Mouse (Mus musculus) layer of hippocampus, adult 2 months (tissue): ENCODE results near the gene Npepps. TPM values are rescaled to one million over a fixed set of nuclear protein-coding genes. Genes with fewer than 3 reads are reported as not detected.
A peak's percentile ranks its signal among the peaks of the same experiment; 100 is the strongest.
"Not testable (repeated sequence)": the region's sequence is repeated elsewhere in the genome, so short reads cannot be mapped to it uniquely, and the experiment has no call there.

Experiments used
- DNase-seq, 2 experiments: peaks; one replicate each; pipeline ENCODE4 v3.0.0; 2022; ENCODE audit warnings: low spot score in 2 of 2
- H3K27ac ChIP-seq: fragments of 200-600 bp; 2 replicates; pipeline ENCODE4 v1.8.1; 2022
- H3K4me3 ChIP-seq: fragments of 200-600 bp; 2 replicates; pipeline ENCODE4 v1.8.1; 2022; ENCODE audit warnings: mild to moderate bottlenecking
- CTCF ChIP-seq: fragments of 200-600 bp; conservative IDR thresholded peaks from 2 replicates; pipeline ENCODE4 v1.8.1; 2022; ENCODE audit warnings: antibody characterized with exemption, mild to moderate bottlenecking, moderate library complexity
- total RNA-seq, 2 experiments: library from RNA; stranded (reverse); gene quantifications; 2 replicates each; pipeline ENCODE4 v1.2.3; 2021

Npepps gene
- total RNA-seq, 2 experiments from 2014 or later, result 142 to 151 TPM

DNA sequence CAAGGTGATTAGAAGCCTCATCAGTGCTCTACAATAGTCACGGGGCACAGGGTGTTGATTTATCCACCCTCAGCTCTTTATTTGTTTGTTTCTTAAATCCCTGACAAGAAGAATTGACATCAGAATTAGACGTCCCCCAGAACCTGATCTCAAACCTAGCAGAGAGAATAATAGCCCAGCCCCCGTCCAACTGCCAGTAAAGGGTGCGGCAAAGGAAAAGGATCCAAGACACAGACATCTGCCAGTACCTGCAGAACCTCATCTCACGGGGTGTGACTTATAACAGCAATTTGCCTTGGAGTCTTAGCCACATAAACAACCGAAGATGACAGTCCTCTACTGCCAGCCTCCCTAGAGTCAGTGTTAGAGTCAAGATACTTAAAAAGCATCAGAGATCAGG lies 6.5 kb upstream of the Npepps start:
- no peak overlapping the region for H3K27ac ChIP-seq
- no peak for TF ChIP-seq CTCF
- H3K4me3 ChIP-seq, result no peak overlapping the region

DNA sequence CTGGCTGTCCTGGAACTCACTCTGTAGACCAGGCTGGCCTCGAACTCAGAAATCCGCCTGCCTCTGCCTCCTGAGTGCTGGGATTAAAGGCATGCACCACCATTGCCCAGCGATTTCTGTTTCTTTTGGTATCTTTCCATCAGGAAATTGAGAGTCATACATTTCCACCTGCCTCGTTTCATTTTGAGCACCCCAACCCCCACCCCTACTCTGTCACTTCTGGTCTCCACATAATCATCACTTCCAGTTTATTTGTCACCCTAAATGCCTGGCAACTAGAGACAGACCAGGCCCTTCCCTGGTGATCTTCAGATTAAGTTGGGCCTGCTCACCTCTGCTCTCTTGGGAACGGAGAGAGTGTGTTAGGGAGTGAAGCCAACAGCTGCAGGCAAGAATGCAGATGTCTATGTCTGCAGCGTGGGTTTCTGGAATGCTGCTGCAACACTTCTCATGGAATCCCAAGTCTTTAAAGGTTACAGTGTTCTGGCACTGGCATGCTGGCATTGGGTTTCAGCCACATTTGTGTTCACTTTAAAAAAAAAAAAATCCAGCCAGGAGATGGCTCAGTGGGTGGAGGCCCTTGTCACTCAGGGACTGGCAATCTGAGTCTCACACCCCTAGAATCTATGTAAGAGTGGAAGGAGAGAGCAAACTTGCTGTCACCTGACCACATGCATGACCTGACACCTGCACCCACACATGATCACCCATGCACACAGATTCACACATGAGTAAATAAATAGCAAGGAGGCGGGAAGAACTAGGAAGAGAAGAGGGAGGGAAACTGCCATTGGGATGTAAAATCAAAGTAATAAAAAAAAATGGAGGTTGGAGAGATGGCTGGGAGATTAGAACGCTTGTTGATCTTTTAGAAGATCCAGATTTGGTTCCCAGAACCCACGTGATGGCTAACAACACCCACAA lies 5.7 kb upstream of the Npepps start:
- TF ChIP-seq CTCF, result no peak
- no peak overlapping the region for H3K4me3 ChIP-seq
- no peak for DNase-seq
- H3K27ac ChIP-seq, result no peak overlapping the region

More for the DNA sequence above, 6.5 kb upstream of the Npepps start:
- DNase-seq, result no peak

DNA sequence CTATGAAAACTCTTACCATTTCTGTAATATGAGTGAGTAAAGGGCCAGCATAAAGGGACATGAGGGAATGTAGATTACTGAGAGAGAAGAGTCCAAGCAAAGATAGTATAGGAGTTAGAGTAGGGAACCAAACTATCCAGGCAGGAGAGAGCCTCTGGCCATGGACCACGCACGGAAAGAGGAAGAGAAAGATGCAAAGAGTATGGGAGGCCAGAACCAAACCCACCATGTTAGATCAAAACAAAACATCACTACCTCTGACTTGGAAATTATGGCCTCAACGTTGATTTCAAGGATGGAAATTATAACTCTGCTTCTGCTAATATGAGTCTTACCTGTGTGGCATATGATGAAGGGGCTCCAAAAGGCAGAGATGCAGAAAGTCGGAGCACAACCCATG lies 4.4 kb upstream of the Npepps start:
- no peak for TF ChIP-seq CTCF
- no peak overlapping the region for H3K4me3 ChIP-seq
- no peak overlapping the region for H3K27ac ChIP-seq
- DNase-seq, result no peak

DNA sequence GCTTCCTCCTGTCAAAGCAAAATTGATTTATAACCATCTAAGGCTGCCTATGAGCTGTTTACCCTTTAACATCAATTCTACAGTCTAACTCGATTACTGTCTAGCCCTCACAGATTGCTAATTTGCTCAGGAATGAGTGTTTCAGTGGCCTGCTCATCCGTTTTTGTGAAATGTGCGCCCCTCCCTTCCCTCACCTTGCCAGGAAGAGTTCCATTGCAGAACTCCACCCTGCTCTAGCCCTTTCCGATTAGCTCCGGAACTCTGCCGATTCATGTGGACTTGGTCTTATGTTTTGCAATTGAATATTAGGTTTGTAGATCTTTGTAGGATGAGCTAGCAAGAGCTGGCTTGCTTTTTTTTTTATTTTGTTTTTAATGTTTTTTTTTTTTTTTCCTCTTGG lies 1.7 kb upstream of the Npepps start:
- Histone ChIP-seq H3K27ac (no peak overlapping the region), H3K4me3 (no peak overlapping the region)
- no peak for DNase-seq
- no peak for TF ChIP-seq CTCF

DNA sequence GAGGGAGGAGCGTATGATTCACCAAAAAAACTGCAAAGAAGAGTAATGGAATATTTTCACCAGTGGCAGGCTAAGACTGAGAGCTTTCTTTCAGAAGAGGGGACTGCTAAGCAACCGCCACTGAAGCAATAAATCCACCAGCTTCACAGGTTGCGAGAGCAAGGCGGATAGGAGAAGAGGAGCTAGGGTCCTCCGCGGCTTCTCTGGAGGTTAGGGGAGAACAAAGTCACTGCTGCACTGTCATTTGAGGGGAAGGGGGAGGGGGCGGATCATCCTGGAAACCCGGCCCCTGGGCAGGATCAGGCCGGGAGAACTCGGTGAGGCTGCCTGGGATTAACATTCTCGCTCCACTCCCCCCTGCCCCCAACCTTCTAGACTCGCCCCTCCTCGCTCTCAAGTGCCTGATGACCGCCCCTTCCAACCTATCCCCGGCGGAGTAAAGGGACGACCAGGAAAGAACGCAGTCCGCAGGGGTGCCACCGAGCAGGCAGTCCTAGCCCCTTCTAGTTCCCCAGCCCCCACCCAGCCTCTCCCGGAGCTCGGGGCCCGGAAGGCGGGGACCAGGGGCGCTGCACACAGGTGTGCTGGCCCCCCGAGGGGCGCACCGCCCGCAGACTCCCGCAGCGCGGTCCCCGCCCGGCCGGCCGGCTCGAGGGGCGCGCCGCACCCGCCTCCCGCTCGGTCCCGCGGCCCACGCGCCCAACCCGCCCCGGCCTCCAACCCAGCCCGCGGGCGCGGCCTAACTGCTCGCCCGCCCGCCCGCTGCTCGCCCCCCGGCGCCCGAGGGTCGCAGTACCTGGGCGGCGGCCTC lies 828 bp downstream of the Npepps start:
- DNase-seq, result peak; percentile 44 to 60
- TF ChIP-seq CTCF, result no peak
- Histone ChIP-seq H3K4me3 (peak overlapping the region; percentile 96), H3K27ac (peak overlapping the region; percentile 99)

DNA sequence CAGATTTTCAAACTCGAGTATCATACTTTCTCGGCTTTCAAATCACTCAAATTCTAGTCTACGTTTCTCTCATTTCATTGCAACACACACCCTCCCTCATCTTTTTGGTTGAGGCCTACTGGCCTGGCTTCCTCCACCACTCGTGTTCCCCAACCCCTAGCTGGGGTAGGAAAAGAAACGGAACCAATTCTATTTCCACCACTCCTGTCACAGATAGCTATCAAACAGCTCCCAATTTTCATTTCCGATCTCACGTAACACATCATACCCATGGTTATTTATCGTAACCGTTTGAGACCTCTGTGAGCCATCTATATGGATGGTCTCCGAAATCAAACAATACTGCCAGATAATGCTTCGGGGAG lies 1.4 kb downstream of the Npepps start:
- no peak for DNase-seq
- Histone ChIP-seq H3K4me3 (peak overlapping the region; percentile 96), H3K27ac (peak overlapping the region; percentile 99)
- TF ChIP-seq CTCF, result no peak

DNA sequence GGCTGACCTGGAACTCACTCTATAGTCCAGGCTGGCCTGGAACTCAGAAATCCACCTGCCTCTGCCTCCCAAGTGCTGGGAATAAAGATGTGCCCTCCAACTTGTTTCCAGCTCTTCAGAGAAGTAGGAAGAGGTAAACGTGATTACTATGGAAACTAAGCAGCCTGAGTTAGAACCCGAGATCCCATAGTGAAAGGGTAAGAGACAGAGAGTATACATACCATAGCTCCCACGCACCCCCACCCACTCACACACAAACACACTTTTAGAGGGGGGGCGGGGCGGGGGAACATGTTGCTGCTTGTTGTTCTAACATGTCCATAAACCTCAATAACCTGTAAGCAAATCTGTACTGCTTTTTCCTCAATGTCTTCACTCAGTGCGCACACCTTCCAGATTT lies 2.0 kb downstream of the Npepps start:
- H3K4me3 ChIP-seq, result peak overlapping the region; percentile 96
- no peak for DNase-seq
- peak overlapping the region; percentile 99; the same call in 1 of the 2 replicates for H3K27ac ChIP-seq
- no peak for TF ChIP-seq CTCF

DNA sequence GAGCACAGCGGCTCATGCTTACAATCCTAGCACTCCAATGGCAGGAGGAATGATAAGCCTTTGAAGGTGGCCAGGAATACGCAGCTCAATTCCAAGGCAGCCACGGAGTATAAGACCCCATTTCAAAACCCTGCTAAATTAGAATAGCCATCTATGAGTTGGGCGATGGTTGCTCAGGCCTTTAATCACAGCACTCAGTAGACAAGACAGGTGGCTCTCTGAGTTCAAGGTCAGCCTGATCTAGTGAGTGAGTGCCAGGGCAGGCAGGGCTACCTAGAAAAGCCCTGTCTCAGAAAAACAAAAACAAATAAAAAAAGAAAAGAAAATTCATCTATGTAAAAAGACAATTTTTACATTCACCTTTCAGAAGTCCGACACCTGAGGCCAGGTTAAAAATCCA lies 3.3 kb downstream of the Npepps start:
- no peak overlapping the region; the same call in 1 of the 2 replicates for H3K27ac ChIP-seq
- H3K4me3 ChIP-seq, result no peak overlapping the region
- no peak for TF ChIP-seq CTCF
- DNase-seq, result no peak

DNA sequence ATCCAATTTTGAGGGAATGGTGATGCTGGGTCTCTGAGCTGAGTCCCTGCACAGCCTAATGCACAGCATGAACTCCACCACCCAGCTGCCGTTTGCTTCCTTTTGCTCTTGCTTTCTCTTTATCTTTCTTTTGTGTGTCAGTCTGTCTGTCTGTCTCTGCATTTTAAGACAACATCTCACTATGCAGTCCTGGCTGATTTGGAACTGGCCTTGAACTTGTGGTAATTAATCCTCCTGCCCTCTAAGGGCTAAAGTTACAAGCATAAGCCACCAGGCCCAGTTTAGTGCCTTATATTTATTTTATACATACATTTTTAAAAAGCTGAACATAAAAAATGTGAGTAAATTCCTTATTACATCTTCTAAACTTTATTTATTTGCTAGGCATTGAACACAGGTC lies 4.4 kb downstream of the Npepps start:
- no peak for DNase-seq
- no peak for TF ChIP-seq CTCF
- Histone ChIP-seq H3K27ac (no peak overlapping the region), H3K4me3 (no peak overlapping the region)

DNA sequence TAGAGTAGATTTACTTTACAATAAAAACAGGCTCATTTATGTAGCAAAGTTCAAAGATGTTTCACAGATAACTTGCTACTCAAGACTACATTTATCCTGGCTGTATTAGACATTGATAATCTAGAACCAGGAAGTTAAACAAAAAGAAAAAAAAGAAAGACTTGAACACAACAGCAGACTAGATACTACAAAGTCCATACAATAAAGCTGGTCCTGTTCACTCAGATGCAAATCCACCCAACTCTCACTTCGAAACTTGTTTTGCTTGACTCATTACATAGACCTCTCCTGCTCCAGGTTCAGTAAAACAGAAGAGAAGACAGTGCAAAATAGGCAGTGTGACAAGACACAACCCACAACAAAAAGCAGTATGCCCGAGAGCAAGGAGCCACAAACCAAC lies 5.1 kb downstream of the Npepps start:
- TF ChIP-seq CTCF, result no peak
- H3K4me3 ChIP-seq, result no peak overlapping the region
- no peak for DNase-seq
- no peak overlapping the region for H3K27ac ChIP-seq

DNA sequence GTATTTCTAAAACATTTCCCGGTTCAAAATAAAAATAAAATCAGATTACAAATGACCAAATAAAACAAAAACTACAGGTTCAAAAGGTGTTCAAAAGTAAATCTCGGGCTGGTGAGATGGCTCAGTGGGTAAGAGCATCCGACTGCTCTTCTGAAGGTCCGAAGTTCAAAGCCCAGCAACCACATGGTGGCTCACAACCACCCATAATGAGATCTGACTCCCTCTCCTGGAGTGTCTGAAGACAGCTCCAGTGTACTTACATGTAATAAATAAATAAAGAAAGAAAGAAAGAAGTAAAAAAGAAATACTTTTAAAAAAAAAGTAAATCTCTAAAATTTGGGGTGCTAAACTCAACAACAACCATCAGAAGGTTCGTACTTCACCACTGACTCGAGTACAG lies 5.5 kb downstream of the Npepps start:
- H3K27ac ChIP-seq, H3K4me3 ChIP-seq, DNase-seq: not testable (repeated sequence)

DNA sequence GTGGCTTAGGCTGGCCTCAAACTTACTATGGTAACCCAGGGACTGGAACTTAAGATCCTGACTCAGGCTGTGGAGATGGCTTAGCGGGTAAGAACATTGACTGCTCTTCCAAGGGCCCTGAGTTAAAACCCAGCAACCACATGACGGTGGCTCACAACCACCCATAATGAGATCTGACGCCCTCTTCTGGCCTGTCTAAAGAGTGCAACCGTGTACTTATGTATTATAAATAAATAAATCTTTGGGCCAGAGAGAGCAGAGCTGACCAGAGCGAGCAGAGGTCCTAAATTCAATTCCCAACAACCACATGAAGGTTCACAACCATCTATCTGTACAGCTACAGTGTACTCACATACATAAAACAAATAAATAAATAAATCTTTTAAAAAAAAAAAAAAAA lies 6.8 kb downstream of the Npepps start:
- Histone ChIP-seq H3K4me3 (no peak overlapping the region), H3K27ac (no peak overlapping the region)
- peak; percentile 34 for TF ChIP-seq CTCF
- no peak for DNase-seq

DNA sequence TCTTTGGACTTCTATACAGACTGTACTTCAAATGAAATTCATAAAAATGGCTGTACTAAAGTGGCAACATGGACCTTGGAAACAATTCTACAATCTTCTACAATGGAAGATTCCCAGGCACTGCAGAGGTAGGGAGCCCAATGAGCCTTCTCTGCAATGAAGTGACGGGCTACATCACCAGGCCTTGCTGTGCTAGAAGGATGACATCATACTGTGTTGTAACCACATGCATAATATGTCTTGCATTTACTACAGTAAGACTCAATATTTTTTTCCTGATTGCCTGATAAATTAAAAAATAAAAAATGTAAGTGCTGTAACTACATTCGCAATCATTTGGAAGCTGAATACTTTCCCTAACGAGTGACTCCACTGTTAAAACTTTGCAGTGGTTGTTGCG lies 7.6 kb downstream of the Npepps start:
- TF ChIP-seq CTCF, result no peak
- H3K4me3 ChIP-seq, result no peak overlapping the region
- DNase-seq, result no peak
- no peak overlapping the region for H3K27ac ChIP-seq
